Mouse (Mus musculus) cerebellum, adult 11-12 months (tissue): ENCODE data around the gene Scp2.

Source experiments
- DNase-seq: peaks from one replicate; pipeline ENCODE4 v3.0.0; 2022

The Scp2 gene

DNA sequence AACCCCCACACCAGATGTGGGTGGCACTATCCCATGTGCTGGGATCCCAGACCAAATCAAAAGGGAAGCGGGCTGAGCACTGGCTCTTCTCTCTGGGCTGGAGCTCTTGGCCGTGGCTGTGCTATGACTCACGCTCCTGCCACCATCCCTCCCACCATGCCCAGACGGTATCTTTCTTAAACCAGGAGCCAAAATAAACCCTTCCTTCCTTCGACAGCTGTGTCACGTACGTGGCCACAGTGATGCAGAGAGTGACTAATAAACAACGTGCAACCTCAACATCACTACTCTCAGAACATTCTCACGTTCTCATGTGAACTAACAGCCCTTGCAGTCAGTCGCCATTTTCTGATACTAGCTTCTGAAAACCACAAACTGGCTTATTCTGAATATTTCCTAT lies 86.6 kb downstream of the Scp2 start:
- DNase-seq: no peak

DNA sequence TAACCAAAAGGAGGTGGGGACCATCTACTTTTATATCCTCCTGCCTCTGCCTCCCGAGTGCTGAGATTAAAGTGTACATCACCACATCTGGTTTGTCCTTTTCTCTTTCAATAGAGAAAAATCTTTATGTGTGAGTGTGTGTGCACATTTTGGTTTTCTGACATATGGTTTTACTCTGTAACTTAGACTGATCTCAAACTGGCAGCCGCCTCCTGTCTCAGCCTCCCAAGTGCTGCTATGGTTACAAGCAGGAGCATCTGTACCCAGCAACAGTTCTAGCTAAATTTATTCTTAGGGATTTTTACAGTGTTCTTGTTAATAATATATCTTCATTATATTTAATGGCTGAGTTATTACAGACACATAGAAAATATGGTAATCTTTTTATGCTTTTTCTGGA lies 87.6 kb downstream of the Scp2 start:
- DNase-seq: no peak

- DNase-seq: no peak
These were observed 88.9 kb downstream of the Scp2 start for GRCm38 (mm10) chr4:108055873-108056272.

- no peak for DNase-seq
These were observed 92.1 kb downstream of the Scp2 start for GRCm38 (mm10) chr4:108052673-108053072.

DNA sequence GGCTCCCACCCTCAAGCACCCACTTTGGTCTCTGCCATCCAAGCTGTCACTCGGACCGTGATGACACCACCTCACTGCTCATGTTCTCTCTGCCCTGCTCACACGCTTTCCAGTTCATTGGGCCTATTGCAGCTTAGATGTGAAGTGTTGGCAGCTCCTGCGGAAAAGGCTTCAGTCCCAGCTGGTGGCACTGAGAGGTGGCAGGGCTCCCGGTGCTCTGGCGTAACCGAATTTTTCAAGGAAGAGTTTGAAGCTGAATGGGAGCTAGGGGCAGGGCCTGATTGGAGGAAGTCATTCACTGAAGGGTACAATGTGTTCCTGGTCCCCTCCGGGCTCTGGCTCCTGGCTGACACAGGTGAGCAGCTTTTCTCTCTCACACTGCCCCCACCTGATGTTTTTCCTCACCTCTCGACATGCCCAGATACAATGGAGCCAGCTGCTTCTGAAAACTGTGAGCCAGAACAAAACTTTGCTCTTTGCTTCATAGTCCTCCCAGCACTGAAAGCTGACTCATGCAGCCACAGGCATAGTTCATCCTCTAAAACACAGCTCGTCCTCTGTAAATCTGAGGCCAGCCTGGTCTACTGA lies 93.0 kb downstream of the Scp2 start:
- peak; percentile 78 for DNase-seq

- DNase-seq: no peak
These were observed 98.7 kb downstream of the Scp2 start for GRCm38 (mm10) chr4:108046136-108046535.

- no peak for DNase-seq
These were observed 99.4 kb downstream of the Scp2 start for GRCm38 (mm10) chr4:108045136-108046107.

DNA sequence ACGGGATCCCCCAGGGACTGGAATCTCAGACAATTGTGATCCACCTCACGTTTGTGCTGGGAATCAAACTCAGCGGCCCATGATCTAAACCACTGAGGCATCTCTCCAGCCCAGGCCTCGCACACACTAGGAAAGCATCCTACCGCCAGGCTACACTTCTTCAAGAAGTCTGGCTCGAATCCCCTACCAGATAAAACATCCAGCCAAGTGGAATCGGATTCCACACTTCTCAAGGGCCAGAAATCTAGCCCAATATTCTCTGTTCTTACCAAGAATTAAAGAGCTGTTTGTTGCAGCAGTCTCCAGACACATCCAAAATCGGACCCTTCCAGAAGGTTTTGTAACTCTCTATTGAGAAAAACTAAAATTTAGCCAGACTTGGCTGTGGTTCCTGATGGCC lies 107.8 kb downstream of the Scp2 start:
- no peak for DNase-seq

- no peak for DNase-seq
These were observed 111.6 kb downstream of the Scp2 start for GRCm38 (mm10) chr4:108033041-108033764.

DNA sequence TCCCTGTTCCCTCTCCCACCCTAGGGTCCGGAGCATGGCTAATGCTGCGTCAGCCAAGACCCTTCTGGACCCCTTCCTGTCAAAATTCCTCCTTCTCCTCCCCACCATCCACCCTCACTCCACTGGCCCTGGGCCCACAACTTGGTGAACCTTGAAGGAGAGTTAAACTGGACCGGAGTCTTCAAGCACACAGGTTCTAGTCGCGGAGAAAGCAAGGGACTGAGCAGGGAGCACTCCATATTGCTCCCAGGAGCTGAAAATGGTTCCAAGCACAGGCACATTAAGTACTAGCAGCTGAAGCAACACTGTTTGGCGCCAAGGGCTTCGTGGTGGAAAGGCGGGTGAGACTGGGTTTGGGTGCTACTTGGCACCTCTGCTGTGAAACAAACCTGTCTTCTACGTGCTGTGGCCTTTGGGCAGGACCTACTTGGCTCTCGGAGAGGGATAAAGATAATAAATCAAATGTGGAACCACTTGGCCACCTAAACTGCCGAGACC lies 112.4 kb downstream of the Scp2 start:
- no peak for DNase-seq

- no peak for DNase-seq
These were observed 113.1 kb downstream of the Scp2 start for GRCm38 (mm10) chr4:108031502-108032351.

DNA sequence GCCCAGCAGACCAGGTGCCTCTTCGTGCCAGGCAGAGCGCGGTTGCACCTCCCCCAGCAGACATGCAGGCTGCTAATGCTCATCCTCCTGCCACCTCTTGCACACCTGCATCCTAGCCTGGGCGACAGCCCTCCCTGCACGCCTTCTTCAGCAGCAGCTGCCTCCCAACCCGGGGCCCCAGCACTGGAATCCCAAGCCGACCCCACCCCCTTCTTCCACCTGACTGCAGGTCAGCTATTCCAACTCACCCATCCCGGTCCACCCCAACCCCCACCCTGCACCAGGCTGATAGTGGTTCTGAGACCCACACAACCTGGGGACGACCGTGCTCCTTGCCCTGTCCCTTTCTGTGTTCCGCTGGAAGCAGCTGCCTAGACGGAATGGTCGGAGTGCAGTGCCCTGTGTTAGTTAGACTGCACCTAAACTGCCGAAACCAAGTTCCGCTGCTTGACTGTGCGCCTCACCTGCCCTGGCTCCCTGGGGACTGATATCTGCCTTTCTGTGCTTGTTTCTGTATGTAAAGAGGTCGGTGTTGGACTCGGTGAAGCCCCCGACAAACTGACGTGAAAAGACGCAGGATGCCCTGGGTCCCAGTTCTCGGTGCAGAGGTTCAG lies 113.8 kb downstream of the Scp2 start:
- no peak for DNase-seq

- DNase-seq: no peak
These were observed 118.6 kb downstream of the Scp2 start for GRCm38 (mm10) chr4:108026193-108026592.

DNA sequence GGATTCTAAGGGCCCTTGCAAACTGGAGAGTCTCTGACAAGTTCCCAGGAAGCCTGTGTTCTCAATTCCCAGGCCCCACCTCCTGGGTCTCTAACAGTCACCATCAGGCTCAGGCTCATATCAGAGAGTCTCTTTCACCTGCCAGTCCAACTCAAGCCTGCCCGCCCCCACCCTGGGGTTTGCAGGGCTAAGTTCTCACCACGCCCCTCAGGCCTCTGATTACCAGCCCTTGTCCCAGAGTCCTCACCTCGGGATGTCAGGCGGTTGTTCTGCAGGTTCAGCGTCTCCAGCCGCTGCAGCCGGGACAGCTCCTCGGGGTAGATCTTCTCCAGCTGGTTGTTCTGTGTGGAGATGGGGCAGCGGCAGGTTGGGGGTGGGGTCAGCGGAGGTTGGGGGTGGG lies 119.5 kb downstream of the Scp2 start:
- no peak for DNase-seq

DNA sequence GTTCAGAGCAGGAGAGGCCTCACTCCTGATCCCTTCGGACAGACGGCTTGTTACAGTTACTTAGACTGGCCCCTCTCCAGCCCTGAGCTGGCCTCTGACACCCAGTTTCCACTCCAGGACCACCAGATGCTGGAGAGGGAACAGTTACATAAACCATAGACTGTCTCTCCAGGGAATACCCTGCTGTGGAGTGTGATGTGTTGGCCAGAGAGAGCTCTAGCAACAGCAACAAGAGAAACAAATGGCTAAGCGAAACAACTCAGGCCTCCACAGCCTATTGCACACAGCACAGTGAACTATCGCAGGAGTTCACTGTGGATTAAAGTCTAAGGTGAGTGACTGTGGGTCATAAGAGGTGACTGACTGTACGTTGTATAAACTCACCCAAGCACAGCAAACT lies 120.2 kb downstream of the Scp2 start:
- DNase-seq: no peak

DNA sequence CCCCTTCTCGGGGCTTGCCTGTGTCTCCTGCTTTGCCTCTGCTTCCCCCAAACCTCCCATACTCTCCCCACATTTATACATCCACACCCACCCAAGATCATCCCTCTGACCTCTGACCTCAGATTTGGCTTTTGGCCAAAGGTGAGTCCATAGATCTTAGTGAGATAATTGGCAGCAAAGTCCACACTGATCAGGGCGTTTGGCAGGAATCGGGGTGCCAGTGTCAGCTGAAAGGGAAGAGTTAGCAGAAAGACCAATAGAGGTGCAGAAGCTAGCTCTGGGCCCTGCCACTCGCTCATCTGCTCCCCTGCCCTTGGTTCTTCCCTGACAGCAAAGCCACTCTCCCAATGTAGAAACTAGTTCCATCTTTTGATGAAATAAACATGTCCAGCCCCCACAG lies 121.6 kb downstream of the Scp2 start:
- DNase-seq: no peak

- no peak for DNase-seq
These were observed 124.6 kb downstream of the Scp2 start for GRCm38 (mm10) chr4:108020178-108020577.

- no peak for DNase-seq
These were observed 125.6 kb downstream of the Scp2 start for GRCm38 (mm10) chr4:108018961-108019921.

DNA sequence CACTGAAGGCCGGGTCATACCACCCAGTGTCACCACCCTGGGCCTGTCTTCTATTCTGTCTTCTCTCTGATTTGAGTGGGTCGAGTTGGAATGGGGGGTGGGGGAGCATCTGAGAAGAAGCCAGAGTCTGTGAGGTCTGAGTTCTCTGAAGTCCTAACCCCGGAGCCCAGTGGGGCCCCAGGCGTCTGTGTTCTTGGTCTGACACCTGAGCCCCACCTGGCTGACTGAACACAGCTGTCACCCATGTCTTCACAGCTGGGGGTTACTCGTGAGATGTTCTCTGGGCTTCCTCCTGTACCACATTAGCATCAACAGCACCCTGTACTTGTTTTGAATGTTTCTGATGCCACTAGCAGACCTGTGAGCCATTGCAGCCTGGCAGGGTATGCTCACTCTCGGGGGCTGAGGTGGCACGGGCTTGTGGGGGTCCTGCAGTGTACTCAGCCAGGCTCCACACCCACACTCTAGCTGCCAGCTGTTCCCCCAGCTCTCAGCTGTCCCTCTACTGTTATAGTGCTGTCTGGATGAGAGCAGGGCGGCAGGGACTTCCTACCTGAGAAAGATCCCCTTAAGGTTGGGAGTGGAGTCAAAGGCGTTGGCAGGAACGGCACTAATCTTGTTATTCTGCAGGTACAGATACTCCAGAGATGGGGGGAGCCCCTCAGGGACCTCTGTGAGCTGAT lies 126.4 kb downstream of the Scp2 start:
- DNase-seq: no peak

- no peak for DNase-seq
These were observed 127.0 kb downstream of the Scp2 start for GRCm38 (mm10) chr4:108017839-108018238.
